Mouse (Mus musculus) small intestine, adult 2 months (tissue): ENCODE results near the gene Gm20388. TPM values are rescaled to one million over a fixed set of nuclear protein-coding genes. Genes with fewer than 3 reads are reported as not detected.

Experiments
- H3K27ac ChIP-seq: fragments of 200-500 bp; 2 replicates; pipeline ENCODE4 v1.5.1; 2012; ENCODE audit warnings: low read depth, low read length, control low read depth, inconsistent platforms; ENCODE audit not compliant: insufficient read depth
- H3K27me3 ChIP-seq: fragments of 200-500 bp; 2 replicates; pipeline ENCODE4 v1.6.1; 2012; ENCODE audit warnings: mild to moderate bottlenecking, moderate library complexity, low read length, inconsistent platforms; ENCODE audit not compliant: control insufficient read depth, insufficient read depth
- H3K36me3 ChIP-seq: fragments of 200-500 bp; 2 replicates; pipeline ENCODE4 v1.6.1; 2012; ENCODE audit warnings: mild to moderate bottlenecking, low read length, control low read depth, inconsistent platforms; ENCODE audit not compliant: control insufficient read depth, insufficient read depth
- H3K4me1 ChIP-seq: fragments of 200-500 bp; 2 replicates; pipeline ENCODE4 v1.6.1; 2012; ENCODE audit warnings: low read length, inconsistent platforms, mixed read lengths; ENCODE audit not compliant: control insufficient read depth, insufficient read depth, insufficient read length
- H3K4me3 ChIP-seq: fragments of 200-500 bp; 2 replicates; pipeline ENCODE4 v1.5.1; 2012; ENCODE audit warnings: low read depth, mild to moderate bottlenecking, control low read depth, inconsistent platforms, low read length, moderate library complexity
- CTCF ChIP-seq: fragments of 200-500 bp; IDR thresholded peaks from 2 replicates; pipeline ENCODE4 v1.5.1; 2012; ENCODE audit warnings: low read depth, mild to moderate bottlenecking, control low read depth, inconsistent platforms, low read length, moderate library complexity, mixed read lengths; ENCODE audit not compliant: insufficient replicate concordance, insufficient read length; ENCODE audit errors: extremely low read depth
- POLR2A ChIP-seq: fragments of 200-500 bp; IDR thresholded peaks from 2 replicates; pipeline ENCODE4 v1.6.1; 2012; ENCODE audit warnings: low read depth, mild to moderate bottlenecking, control low read depth, inconsistent platforms, low read length, moderate library complexity
- WGBS: fragments of 180-500 bp; shearing (Covaris S2); methylation state at CpG from one replicate; pipeline ENCODE4 v1.1.7; 2018; 5-methylcytosine and 5-hydroxymethylcytosine counted together
- polyA plus RNA-seq: library from polyadenylated mRNA; depleted of rRNA; stranded (reverse); fragments of >200 nt; gene quantifications from 2 replicates; pipeline ENCODE4 v1.2.3, GENCODE M21; 2012

Gene Gm20388
- polyA plus RNA-seq, 1 experiment = 37.3 TPM

- TF ChIP-seq POLR2A (no peak), CTCF (no peak)
- no peak overlapping the region for H3K27ac ChIP-seq
- no peaks in the 10 kb centered on the region for H3K27me3 ChIP-seq
- peaks cover 22% of the 10 kb centered on the region for H3K36me3 ChIP-seq
- no peak overlapping the region for H3K4me3 ChIP-seq
- 91% methylated on average over 11 of the region's 11 CpGs for WGBS
- peaks cover 20% of the 10 kb centered on the region for H3K4me1 ChIP-seq
Observed at GRCm38 (mm10) chr8:120552509-120552908, 641.9 kb downstream of the Gm20388 start.

DNA sequence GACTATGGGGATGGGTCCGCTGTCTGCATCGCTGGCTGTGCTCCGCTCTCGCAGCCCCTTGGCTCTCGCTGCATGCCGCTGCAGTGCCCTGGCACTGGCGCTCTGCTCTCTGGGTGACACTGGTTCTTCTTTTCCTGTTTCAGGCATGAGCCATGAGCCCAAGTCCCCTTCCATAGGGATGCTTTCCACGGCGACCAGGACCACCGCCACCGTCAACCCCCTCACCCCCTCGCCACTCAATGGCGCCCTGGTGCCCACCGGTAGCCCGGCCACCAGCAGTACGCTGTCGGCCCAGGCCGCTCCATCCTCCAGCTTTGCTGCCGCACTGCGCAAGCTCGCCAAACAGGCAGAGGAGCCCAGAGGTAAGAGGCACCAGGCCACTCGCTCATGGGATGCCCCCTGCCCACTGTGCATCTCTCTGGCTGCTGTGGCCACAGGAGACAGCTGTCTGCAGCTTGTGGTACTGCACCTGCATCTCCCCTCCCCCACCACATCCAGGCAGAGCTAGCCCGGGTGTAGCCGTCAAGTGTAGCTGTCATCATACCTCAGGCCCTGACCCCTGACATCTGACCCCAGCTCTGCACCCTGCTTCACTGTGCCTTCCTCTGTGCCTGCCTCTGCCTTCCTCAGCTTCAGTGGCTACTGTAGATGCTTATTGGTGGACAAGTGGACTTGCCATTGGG, 642.9 kb downstream of the Gm20388 start:
- Histone ChIP-seq H3K36me3 (peaks cover 23% of the 10 kb centered on the region), H3K4me1 (peaks cover 14% of the 10 kb centered on the region), H3K27ac (no peak overlapping the region), H3K27me3 (no peaks in the 10 kb centered on the region), H3K4me3 (no peak overlapping the region)
- TF ChIP-seq POLR2A = no peak
- no peak for TF ChIP-seq CTCF
- 92% methylated on average over 24 of the region's 24 CpGs for WGBS

- no peak overlapping the region for H3K4me3 ChIP-seq
- no peak for TF ChIP-seq POLR2A
- TF ChIP-seq CTCF = no peak
- no peak overlapping the region for H3K27ac ChIP-seq
- H3K4me1 ChIP-seq = peaks cover 11% of the 10 kb centered on the region
- 90% methylated on average over 18 of the region's 18 CpGs for WGBS
- no peaks in the 10 kb centered on the region for H3K27me3 ChIP-seq
- H3K36me3 ChIP-seq = peaks cover 28% of the 10 kb centered on the region
Observed at GRCm38 (mm10) chr8:120554466-120555039, 643.9 kb downstream of the Gm20388 start.

DNA sequence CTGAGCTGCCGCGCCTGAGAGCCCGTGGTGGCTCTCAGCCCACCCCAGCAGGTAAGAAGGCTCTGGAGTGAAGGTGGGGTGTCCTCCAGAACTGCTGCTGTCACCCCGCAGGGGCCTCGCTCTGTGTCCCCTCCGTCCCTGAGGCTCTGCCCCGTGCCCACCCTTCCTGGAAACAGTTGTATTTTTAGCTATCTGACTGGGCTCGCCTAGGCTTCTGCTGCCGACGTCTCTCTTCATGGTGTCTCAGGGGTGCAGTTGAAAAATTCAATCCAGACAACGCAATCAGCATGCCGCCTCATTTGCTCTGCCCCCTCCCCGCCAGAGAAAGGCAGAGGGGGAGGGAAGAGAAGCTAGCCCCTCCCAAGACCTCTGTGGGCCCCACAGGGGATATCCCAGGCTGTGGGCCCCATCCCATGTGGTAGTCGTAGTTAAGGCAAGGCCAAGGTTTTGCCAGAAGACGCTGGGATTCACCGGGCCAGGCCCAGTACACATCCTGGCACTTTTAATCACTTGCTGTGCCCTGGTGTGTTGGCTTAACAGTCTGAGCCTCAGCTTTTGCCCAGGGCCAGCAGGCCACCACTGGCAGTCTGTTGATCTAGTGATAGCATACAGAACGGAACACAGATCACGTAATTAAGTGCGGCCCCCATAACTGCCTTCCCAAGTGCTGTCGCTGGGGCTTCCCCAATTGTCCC, 645.7 kb downstream of the Gm20388 start:
- 81% methylated on average over 20 of the region's 20 CpGs for WGBS
- Histone ChIP-seq H3K27me3 (no peaks in the 10 kb centered on the region), H3K4me3 (no peak overlapping the region), H3K27ac (no peak overlapping the region), H3K36me3 (peaks cover 29% of the 10 kb centered on the region), H3K4me1 (peaks cover 8% of the 10 kb centered on the region)
- TF ChIP-seq CTCF = no peak
- no peak for TF ChIP-seq POLR2A

DNA sequence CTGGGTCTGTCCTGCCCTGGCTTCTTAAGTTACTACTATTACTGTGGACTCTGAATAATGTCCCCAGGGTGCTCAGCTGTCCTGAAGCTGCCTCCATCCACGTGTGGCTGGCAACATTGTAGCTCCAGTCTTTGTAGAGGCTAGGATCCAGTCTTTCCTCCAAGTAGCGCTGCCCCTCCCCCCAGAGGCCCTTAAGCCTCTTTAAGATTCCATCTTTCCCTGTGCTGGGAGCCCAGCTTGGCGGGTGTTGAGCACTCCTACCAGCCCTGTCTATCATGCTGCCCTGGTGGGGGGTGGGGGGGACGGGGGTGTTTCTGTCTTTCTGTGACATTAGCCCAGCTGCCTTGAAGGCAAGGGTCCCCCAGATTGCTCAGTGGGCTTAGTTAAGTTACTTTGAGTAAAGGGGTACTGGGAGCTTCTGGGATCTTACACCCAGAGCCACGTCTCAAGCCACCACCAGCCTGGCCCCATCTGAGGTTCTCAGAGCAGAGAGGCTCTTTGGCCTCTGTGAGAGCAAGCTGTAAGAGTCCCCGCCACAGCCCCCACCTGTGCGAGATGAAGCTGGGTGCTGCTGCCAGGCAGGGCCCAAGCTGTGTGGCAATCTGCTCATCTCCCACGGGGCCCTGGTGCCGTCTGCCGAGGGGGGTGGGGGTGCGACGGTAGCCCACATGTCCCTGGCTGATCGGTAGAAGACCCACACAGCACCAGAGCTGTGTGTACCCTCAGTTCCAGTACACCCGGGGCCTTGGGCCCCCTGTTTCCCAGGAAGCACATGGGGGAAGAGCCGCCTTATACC, 646.7 kb downstream of the Gm20388 start:
- no peak overlapping the region for H3K4me3 ChIP-seq
- 74% methylated on average over 15 of the region's 15 CpGs for WGBS
- TF ChIP-seq CTCF = no peak
- no peak for TF ChIP-seq POLR2A
- peaks cover 31% of the 10 kb centered on the region for H3K36me3 ChIP-seq
- no peak overlapping the region for H3K27ac ChIP-seq
- H3K4me1 ChIP-seq = peaks cover 9% of the 10 kb centered on the region
- no peaks in the 10 kb centered on the region for H3K27me3 ChIP-seq

- peaks cover 37% of the 10 kb centered on the region for H3K36me3 ChIP-seq
- H3K27ac ChIP-seq = no peak overlapping the region
- no peak for TF ChIP-seq POLR2A
- no peak for TF ChIP-seq CTCF
- peaks cover 13% of the 10 kb centered on the region for H3K4me1 ChIP-seq
- H3K27me3 ChIP-seq = no peaks in the 10 kb centered on the region
- 83% methylated on average over 4 of the region's 4 CpGs for WGBS
- no peak overlapping the region for H3K4me3 ChIP-seq
Observed at GRCm38 (mm10) chr8:120558162-120558561, 647.5 kb downstream of the Gm20388 start.

GRCm38 (mm10) chr8:120559654-120560053, 649.0 kb downstream of the Gm20388 start:
- WGBS = 72% methylated on average over 11 of the region's 11 CpGs
- H3K27ac ChIP-seq = no peak overlapping the region
- no peaks in the 10 kb centered on the region for H3K27me3 ChIP-seq
- peaks cover 20% of the 10 kb centered on the region for H3K4me1 ChIP-seq
- H3K36me3 ChIP-seq = peaks cover 37% of the 10 kb centered on the region
- TF ChIP-seq CTCF = no peak
- TF ChIP-seq POLR2A = no peak
- no peak overlapping the region for H3K4me3 ChIP-seq
